Mouse (Mus musculus) embryo, embryonic 10.5 days (tissue): ENCODE data around the gene Cmas.

ENCODE experiments used
- DNase-seq: peaks from one replicate; pipeline ENCODE4 v3.0.0-alpha.2; 2015; ENCODE audit warnings: low spot score

Cmas gene

DNA sequence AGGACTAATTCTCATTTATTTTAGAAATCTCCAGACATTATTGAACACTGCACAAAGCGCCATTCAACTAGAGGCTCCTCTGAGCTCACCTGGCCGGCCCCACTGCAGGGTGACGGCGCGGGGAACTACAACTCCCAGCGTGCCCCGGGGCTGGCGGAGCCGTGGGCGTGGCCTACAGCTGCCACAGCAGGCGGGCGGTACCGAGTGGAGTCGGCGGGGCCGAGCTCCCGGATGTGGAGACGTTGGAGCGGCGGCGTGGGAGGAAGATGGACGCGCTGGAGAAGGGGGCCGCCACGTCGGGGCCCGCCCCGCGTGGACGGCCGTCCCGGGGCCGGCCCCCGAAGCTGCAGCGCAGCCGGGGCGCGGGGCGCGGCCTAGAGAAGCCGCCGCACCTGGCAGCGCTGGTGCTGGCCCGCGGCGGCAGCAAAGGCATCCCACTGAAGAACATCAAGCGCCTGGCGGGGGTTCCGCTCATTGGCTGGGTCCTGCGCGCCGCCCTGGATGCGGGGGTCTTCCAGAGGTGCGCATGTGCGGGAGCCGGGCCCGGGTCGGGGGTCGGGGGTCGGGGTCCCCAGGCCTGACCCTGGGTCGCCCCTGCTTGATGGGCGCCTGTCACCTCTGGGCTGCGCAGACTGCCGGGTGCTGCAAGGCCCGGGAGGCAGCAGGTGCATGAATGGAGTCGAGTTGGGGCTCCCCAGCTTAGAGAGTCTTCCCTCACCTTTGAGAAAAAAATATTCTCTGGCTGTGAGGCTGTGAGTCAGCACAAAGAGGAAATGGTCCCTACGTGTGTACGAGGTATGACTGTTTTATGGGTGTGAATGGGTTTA is at the start of gene Cmas:
TSS of gene Cmas (plus strand) at position 180 of the 827 bp plus-strand sequence.
- DNase-seq, result peak; percentile 89

GRCm38 (mm10) chr6:142706688-142707087 is 49.8 kb upstream of the Cmas start:
- DNase-seq, result no peak

GRCm38 (mm10) chr6:142708369-142708768 is 48.1 kb upstream of the Cmas start:
- no peak for DNase-seq

DNA sequence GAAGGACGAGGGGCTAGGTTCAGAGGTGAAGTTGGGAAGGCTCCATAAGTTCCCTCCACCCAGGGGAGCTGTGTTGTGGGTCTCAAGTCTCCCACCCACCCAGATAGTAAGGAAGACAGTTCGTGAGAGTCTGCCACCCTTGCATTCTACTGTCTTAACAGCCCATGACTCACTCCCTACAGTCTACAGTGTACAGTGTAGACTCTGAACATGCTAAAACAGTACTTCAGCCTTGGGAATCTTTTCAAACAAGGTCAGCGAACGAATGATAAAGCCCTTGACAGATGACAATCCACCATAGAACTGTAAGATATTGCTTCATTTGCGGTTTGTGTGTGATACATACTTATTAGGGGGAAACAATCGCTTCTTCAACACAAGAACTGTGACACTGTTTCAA is 45.8 kb upstream of the Cmas start:
- DNase-seq, result no peak

- no peak for DNase-seq
Measured at GRCm38 (mm10) chr6:142711106-142711505, 45.4 kb upstream of the Cmas start.

DNA sequence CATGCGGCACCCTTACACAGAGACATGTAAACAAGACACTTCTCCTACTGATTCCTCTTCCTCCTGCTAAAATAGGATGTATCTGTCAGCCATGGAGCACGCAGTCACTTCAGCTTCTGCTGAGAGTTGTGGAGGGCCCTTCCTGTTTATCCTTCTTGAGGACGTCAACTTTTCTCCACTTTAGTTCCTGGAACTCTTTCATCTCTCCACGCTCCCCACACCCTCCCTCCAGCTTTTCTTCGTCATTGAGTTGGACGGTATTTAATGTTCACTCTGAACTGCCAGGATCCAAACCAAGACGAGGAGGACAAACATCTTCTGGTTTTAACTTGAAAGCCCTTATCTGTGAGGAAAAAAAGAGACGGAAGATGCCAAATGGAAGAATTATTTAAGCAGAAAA is 41.5 kb upstream of the Cmas start:
- DNase-seq, result no peak

DNA sequence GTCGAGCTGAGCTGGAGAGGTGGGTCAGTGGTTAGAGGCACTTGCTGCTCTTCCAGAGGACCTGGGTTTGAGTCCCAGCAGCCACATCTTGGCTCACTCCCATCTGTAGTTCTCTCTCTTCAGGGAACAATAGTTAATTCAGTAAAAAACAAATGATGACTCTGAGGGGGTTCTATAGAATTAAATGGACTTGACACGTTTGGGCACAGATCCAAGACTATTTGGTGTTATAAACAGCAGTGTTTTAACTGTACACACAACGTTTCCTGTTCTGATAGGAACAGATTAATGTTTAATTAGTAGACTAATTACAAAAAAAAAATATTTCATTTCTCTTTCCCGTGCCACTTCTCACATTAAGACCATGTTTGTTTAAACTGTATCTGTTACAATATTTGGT is 39.3 kb upstream of the Cmas start:
- no peak for DNase-seq

DNA sequence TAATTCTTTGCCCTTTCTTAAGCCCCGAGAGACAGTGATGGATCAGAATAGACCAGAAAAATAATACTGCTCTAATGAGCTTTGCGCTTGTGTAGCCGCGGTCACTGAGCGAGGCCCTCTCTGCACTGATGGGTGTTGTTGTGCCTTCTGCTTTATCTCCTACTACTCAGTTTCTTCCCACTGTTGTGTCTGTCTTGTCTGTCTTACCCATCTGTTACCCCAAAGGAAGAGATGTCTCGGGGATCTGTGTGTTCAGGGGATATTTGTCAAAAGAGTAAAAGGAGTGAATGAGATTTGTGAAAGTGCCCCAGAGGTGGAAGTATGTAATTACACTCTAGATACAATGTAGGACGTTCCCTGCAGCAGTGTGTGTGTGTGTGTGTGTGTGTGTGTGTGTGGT is 38.3 kb upstream of the Cmas start:
- DNase-seq, result no peak

DNA sequence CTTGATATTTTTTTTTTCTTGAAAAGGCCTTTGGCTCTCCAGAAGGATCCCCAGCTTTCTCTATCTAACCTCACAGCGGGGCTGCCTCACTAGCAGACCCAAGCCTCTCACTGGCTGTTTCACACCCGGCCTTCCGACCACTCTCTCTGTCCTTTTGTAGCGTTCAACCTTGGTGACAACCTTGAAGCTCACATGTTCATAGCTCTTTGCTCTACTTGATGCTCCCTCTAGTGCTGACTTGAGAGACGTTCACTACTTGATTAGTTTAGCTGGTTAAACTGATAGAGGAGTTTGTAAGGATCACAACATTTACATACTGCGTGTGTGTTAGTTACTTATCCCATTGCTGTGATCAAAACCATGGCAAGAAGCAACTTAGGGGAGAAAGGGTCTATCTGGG is 35.8 kb upstream of the Cmas start:
- DNase-seq, result no peak

- DNase-seq, result no peak
Measured at GRCm38 (mm10) chr6:142721731-142722130, 34.8 kb upstream of the Cmas start.

GRCm38 (mm10) chr6:142726032-142726431 is 30.5 kb upstream of the Cmas start:
- DNase-seq, result no peak

GRCm38 (mm10) chr6:142732567-142733290 is 23.8 kb upstream of the Cmas start:
- DNase-seq, result no peak

DNA sequence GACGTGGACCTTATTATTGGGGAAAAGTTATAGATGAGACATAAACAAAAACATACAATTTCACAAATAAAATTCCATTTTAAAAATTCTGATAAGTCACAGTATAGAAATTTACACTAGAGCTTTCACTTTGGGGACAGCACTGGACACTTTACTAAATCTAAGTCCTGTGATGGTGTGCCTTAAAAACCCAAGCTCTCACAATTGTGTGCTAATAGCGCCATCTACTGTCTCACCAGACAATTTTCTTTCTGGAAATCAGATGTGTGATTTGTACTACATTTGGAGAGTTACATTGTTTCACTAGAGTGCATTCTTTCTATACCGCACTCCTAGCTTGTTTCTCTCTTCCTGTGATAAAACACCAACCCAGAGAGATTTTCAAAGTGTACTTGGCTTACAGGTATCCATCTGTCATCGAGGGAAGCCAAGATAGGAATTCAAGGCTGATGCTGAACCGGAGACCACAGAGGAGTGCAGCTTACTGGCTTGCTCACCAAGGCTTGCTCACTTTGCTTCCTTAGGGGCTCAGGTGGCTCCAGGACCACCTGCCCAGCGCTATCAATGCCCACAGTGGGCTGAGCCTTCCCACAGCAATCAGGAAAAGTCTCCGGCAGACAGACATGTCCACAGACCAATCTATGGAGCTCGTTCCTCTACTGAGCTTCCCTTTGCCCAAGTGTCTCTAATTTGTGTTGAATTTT is 21.0 kb upstream of the Cmas start:
- DNase-seq, result peak; percentile 77

- DNase-seq, result no peak
Measured at GRCm38 (mm10) chr6:142738225-142738624, 18.3 kb upstream of the Cmas start.

GRCm38 (mm10) chr6:142738637-142739036 is 17.8 kb upstream of the Cmas start:
- no peak for DNase-seq

DNA sequence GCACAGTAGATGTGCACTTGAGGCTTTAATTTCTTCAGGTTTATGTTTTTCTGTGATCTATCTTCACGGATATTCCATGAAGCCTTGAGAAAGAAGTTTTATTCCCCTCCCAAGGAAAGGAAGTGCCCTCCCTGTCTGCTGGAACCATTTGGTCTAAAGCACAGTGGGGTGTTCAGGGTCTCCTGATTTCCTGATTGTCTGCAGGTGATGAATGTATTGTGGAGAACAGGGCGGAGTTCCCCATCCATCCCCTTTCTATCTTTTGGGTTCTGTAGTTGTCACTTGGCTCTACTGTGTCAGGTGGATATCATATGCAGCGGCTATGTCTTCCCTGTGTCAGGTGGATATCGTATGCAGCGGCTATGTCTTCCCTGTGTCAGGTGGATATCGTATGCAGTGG is 14.7 kb upstream of the Cmas start:
- no peak for DNase-seq

DNA sequence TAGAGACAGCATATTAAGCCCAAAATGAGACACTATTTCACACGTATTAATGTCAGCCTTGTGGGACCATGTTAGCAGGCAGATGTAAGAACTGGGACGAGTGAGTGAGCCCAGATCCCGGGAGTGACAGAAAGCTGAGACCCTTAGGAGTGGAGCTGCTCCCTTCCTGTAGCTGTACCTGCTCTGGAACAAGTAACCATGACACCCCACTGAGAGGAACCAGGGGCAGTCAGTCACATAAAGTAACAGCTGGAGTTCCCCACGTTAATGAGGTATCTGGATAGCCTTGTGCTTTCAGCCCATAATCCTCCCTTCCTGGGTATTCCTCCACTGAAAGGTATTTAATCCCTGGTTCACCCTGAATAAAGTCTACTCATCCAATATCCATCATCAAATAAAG is 13.3 kb upstream of the Cmas start:
- DNase-seq, result no peak

GRCm38 (mm10) chr6:142745484-142745883 is 11.0 kb upstream of the Cmas start:
- no peak for DNase-seq

DNA sequence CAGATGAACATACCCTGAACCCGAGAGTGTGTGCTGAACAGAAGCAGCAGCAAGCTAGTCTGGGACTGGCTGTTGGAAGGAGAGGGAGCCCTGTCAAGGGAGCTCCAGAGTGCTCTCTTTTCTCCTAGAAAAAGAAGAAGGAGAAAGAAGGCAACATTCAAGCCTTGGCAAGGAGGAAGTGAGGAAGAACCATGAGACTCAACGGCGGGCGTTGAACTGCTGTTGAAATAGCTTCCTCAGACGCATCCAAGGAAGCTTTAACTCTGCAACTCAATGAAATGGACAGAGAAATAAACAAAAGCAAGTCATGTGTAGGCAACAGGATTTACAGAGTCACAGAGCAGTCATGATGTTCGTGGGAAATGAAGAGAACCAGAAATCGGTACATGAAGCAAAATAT is 9.7 kb upstream of the Cmas start:
- DNase-seq, result no peak

- no peak for DNase-seq
Measured at GRCm38 (mm10) chr6:142747165-142747564, 9.3 kb upstream of the Cmas start.

DNA sequence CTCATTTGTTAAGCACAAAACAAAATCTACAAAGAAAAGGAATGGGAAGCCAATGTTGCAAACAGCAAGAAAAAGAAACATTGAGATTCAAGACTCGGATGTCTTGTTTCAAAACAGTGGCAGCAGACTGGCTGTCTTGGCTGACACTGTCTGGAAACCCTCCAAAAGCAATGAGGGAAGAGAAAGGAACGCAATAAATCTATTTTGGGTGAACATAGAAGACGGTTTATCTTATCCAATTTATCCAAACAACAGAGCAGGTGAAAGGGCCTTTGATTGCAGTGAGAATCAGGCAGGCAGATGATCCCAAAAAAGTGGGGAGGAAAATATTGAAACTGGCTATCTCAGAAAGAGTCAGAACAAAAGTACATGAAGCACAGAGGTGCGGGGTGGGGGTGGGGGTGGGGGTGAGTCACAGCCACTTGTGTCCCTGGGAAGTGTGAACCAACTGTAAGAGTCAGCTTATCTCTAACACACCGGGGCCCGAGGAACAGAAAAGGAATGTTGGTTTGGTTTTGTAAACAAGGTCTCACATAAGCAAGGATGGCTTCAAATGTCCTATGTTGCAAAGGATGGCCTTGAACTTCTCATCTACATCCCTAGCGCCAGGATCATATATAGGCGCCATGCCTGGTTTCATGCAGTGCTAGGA is 8.3 kb upstream of the Cmas start:
- DNase-seq, result no peak

GRCm38 (mm10) chr6:142751365-142751764 is 5.1 kb upstream of the Cmas start:
- DNase-seq, result peak; percentile 23
